Mouse (Mus musculus) C2C12 (cell line): Measurements from ENCODE around the gene Gdf1. TPM values are rescaled to one million over a fixed set of nuclear protein-coding genes. Genes with fewer than 3 reads are reported as not detected.

Experiments
- H3K27me3 ChIP-seq: one replicate; pipeline ENCODE4 v1.6.1; 2011; ENCODE audit not compliant: control insufficient read depth, insufficient read depth, insufficient read length
- H3K36me3 ChIP-seq: one replicate; pipeline ENCODE4 v1.6.1; 2011; ENCODE audit not compliant: control insufficient read depth, insufficient read depth
- H3K4me3 ChIP-seq: one replicate; pipeline ENCODE4 v1.5.1; 2011; ENCODE audit warnings: mild to moderate bottlenecking, control low read depth; ENCODE audit not compliant: poor library complexity, insufficient read depth, severe bottlenecking
- H3K79me2 ChIP-seq: one replicate; pipeline ENCODE4 v1.6.1; 2011; ENCODE audit not compliant: control insufficient read depth, insufficient read depth
- H3K79me3 ChIP-seq: one replicate; pipeline ENCODE4 v1.6.1; 2011; ENCODE audit warnings: low read depth, control low read depth
- H3ac ChIP-seq: one replicate; pipeline ENCODE3; 2011; ENCODE audit warnings: low read depth; ENCODE audit not compliant: control insufficient read depth, insufficient read length
- CEBPB ChIP-seq: IDR thresholded peaks from one replicate; pipeline ENCODE4 v1.6.1; 2011; ENCODE audit warnings: low read depth, mild to moderate bottlenecking, control low read depth, moderate library complexity
- CTCF ChIP-seq: IDR thresholded peaks from one replicate; pipeline ENCODE4 v1.5.1; 2011; ENCODE audit not compliant: control insufficient read depth, insufficient read depth, insufficient read length
- FOSL1 ChIP-seq: IDR thresholded peaks from one replicate; pipeline ENCODE4 v1.8.0; 2011; ENCODE audit warnings: mild to moderate bottlenecking, low read length; ENCODE audit not compliant: poor library complexity, insufficient read depth, severe bottlenecking
- MAX ChIP-seq: IDR thresholded peaks from one replicate; pipeline ENCODE4 v1.6.1; 2011; ENCODE audit warnings: mild to moderate bottlenecking, control low read depth
- MYOD1 ChIP-seq: IDR thresholded peaks from one replicate; pipeline ENCODE4 v1.6.1; 2011; ENCODE audit warnings: low read depth; ENCODE audit not compliant: control insufficient read depth, insufficient read length
- MYOG ChIP-seq: IDR thresholded peaks from one replicate; pipeline ENCODE4 v1.6.1; 2011; ENCODE audit not compliant: control insufficient read depth, insufficient read length; ENCODE audit errors: extremely low read depth
- USF1 ChIP-seq: IDR thresholded peaks from one replicate; pipeline ENCODE4 v1.6.1; 2011; ENCODE audit warnings: low read depth, mild to moderate bottlenecking, control low read depth, moderate library complexity
- polyA plus RNA-seq: library from polyadenylated mRNA; unstranded; fragments of >200 nt; fragmentation: generic; extraction: Trizol; gene quantifications from one replicate; pipeline ENCODE4 v1.2.1, GENCODE M21; 2012; ENCODE audit warnings: missing spikeins

The Gdf1 gene
- polyA plus RNA-seq, 1 experiment: 0.16 TPM

- Histone ChIP-seq H3K36me3 (peaks cover 43% of the 10 kb centered on the region), H3K4me3 (no peak overlapping the region)
- TF ChIP-seq FOSL1 (no peak), CTCF (no peak), MYOG (no peak), USF1 (no peak), MAX (no peak), CEBPB (no peak), MYOD1 (no peak)
Measured at GRCm38 (mm10) chr8:70286737-70287136, 42.9 kb upstream of the Gdf1 start.

DNA sequence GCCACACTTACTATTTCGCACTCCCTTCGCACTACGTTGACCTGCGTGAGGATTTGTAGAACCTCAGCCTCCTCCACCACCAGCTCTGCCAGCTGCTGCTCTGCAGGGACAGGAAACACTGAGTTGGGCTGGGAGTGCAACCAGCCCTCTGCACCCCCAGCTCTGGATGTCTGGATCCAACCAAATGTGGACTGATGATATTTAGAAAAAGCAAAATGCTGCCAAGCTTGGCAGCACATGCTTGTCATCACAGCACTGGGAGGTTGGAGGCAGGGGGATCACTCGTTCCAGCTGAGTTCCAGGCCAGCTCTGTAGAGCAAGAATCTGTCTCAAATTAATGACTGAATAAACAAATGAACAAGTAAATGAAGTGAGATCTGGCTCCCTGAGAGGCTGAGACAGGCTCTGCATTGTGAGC, 35.6 kb upstream of the Gdf1 start:
- Histone ChIP-seq H3K36me3 (peaks cover 69% of the 10 kb centered on the region), H3K4me3 (no peak overlapping the region), H3K27me3 (no peaks in the 10 kb centered on the region), H3ac (no peak overlapping the region), H3K79me2 (no peaks in the 10 kb centered on the region), H3K79me3 (no peaks in the 10 kb centered on the region)
- no peak for TF ChIP-seq MAX
- TF ChIP-seq CEBPB: no peak
- TF ChIP-seq CTCF: no peak
- no peak for TF ChIP-seq MYOD1
- TF ChIP-seq FOSL1: no peak
- no peak for TF ChIP-seq USF1
- no peak for TF ChIP-seq MYOG

More at GRCm38 (mm10) chr8:70286737-70287136, 42.9 kb upstream of the Gdf1 start:
- Histone ChIP-seq H3ac (no peak overlapping the region), H3K79me3 (peaks cover 17% of the 10 kb centered on the region), H3K79me2 (peaks cover 37% of the 10 kb centered on the region), H3K27me3 (no peaks in the 10 kb centered on the region)

DNA sequence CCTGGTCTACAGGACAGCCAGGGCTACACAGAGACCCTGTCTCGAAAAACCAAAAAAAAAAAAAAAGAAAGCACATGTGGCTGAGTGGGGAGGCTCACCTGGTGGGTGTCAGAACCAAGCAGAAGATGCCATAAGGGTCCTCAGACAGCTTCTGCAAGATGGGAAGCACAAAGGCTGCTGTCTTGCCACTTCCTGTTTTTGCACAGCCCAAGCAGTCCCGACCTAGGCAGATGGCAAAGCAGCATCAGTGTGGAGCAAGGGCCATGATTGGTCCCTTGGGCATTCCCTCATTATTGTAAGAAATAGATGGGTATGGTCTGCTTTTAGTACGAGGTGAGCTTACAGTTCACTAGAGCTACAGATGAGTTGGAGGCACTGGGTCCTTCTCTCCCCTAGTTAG, 28.7 kb upstream of the Gdf1 start:
- Histone ChIP-seq H3K79me2 (peaks cover 51% of the 10 kb centered on the region), H3ac (peak overlapping the region; percentile 11), H3K36me3 (peaks cover 22% of the 10 kb centered on the region), H3K27me3 (no peaks in the 10 kb centered on the region), H3K4me3 (no peak overlapping the region), H3K79me3 (peaks cover 31% of the 10 kb centered on the region)
- TF ChIP-seq CTCF: no peak
- TF ChIP-seq MAX: no peak
- no peak for TF ChIP-seq USF1
- TF ChIP-seq CEBPB: no peak
- no peak for TF ChIP-seq MYOD1
- no peak for TF ChIP-seq FOSL1
- no peak for TF ChIP-seq MYOG

- H3K36me3 ChIP-seq: peaks cover 10% of the 10 kb centered on the region
- peaks cover 51% of the 10 kb centered on the region for H3K79me2 ChIP-seq
- H3K27me3 ChIP-seq: no peaks in the 10 kb centered on the region
- TF ChIP-seq FOSL1 (no peak), MAX (peak; percentile 21), CTCF (no peak), MYOD1 (no peak), CEBPB (peak; percentile 61)
- peaks cover 31% of the 10 kb centered on the region for H3K79me3 ChIP-seq
- peak within 1 kb of the TSS; percentile 82 for H3ac ChIP-seq
- peak within 1 kb of the TSS; percentile 99 for H3K4me3 ChIP-seq
Measured at GRCm38 (mm10) chr8:70302358-70302890, 27.2 kb upstream of the Gdf1 start, which contains the start of the genes Ddx49 and Cope. Gene Ddx49 (minus strand): TSS chr8:70302489. Gene Cope (plus strand): TSS chr8:70302518.

DNA sequence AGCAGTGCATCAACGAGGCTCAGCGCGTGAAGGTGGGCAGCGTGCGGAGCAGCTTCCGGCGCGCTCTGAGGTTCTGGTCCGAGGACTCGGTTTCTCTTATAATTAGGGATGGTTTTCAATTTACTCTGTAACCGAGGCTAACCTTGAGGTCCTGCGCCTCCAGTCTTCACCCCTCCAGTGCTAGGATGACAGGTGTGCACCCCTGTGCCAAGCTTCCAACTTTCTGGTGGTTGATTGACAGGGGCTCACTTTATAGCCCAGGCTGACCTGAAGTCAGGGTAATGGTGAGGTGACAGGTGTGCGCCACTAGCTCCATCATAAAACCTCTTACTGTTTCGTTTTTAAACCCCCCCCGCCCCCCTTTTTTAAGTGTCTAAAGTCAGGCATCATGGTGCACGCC, 26.7 kb upstream of the Gdf1 start:
- Histone ChIP-seq H3ac (peak overlapping the region; percentile 82), H3K36me3 (peaks cover 13% of the 10 kb centered on the region), H3K79me3 (peaks cover 31% of the 10 kb centered on the region), H3K79me2 (peaks cover 51% of the 10 kb centered on the region), H3K4me3 (peak overlapping the region; percentile 99), H3K27me3 (no peaks in the 10 kb centered on the region)
- TF ChIP-seq MAX: no peak
- no peak for TF ChIP-seq USF1
- TF ChIP-seq MYOD1: no peak
- no peak for TF ChIP-seq FOSL1
- TF ChIP-seq CTCF: no peak
- no peak for TF ChIP-seq MYOG
- TF ChIP-seq CEBPB: no peak

DNA sequence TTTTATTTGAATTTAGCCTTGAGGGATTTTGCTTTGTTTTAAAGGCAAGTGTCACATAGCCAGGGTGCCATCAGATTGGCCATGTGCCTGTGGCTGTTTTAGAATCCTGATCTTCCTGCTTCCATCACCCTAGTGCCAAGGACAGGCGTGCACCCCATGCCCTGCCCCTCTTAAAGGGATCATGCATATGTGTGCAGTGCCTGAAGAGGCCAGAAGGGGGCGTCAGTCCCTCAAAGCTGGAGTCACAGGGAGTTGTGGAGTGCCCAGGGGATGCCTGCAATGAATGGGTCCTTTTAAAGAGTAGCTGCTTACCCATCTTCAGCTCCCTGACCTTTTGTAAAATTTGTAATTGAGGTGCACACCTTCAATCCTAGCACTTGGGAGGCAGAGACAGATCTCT, 20.3 kb upstream of the Gdf1 start:
- no peaks in the 10 kb centered on the region for H3K79me3 ChIP-seq
- H3ac ChIP-seq: no peak overlapping the region
- peaks cover 11% of the 10 kb centered on the region for H3K79me2 ChIP-seq
- H3K36me3 ChIP-seq: peaks cover 28% of the 10 kb centered on the region
- peak; percentile 60 for TF ChIP-seq CTCF
- no peak for TF ChIP-seq USF1
- no peak overlapping the region for H3K4me3 ChIP-seq
- H3K27me3 ChIP-seq: no peaks in the 10 kb centered on the region
